Mouse (Mus musculus) bone marrow macrophage, adult 2 months (primary cell): Measurements from ENCODE around the gene Serpinf2.

Experiments
- CTCF ChIP-seq: IDR thresholded peaks from 2 replicates; pipeline ENCODE4 v1.5.1; 2012; ENCODE audit warnings: low read depth, mild to moderate bottlenecking, low read length, moderate library complexity
- POLR2A ChIP-seq: IDR thresholded peaks from 2 replicates; pipeline ENCODE4 v1.6.1; 2012; ENCODE audit warnings: mild to moderate bottlenecking, low read depth, low read length, borderline replicate concordance

DNA sequence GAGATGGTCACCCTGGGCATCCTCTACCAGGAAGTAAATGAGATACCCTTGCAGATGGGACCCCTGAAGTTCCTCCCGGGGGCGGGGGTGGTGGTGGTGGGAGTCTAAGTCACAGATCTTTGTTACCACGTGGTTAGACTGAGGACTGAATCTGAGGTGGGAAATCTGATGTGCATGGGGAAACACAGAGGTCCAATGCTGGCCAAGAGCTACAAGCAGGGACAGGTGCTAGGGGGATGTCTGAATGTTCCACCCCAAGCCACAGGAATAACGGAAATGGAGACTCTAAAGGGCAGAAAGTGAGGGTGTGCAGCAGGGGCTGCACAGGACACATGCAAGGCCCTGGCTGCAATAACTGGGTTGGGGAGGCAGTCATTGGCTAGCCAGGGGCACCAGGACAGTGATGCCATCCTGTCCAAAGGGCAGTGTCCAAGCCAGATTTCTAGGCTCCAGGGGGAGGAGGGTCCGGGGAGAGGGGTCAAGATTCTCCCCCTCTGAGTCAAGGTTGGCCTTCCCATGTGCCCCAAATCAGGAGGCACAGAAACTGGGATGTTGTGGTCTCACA lies 18.5 kb downstream of the Serpinf2 start:
- TF ChIP-seq CTCF (no peak), POLR2A (no peak)
